Mouse (Mus musculus) spleen, embryonic (tissue): Measurements from ENCODE around the gene Macrod1.

Source experiments
- CTCF ChIA-PET: fragments of 350-600 bp; sonication (Branson Sonifier 250); formaldehyde crosslinking; loops from one replicate; lab custom pipeline; 2022; lab: Charles Lee

Macrod1 gene

DNA sequence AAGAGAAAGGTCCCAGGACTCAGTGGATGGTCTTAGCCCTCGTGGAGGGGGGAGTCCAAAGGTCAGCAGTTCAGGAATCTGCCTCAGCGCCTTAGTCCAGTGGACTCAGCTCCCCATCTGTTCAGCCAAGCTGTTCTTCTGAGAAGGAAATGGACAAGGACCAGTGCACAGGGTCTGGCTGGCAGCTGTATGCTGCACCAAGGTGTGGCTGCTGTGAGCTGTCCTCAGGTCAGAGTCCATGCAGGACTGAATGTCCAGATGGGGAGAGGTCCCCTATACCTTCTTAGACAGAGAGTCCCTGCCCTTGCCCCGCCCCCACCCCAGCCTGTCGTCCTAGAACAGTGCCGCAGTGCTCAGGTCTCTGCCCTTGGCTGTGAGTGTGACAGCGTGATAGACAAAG, 135.0 kb downstream of the Macrod1 start:
- CTCF ChIA-PET, result interaction anchor here (0.9 kb wide), 1 partner anchor 125 kb away, joined by 6 read pairs; no protein-coding TSS in a partner anchor

DNA sequence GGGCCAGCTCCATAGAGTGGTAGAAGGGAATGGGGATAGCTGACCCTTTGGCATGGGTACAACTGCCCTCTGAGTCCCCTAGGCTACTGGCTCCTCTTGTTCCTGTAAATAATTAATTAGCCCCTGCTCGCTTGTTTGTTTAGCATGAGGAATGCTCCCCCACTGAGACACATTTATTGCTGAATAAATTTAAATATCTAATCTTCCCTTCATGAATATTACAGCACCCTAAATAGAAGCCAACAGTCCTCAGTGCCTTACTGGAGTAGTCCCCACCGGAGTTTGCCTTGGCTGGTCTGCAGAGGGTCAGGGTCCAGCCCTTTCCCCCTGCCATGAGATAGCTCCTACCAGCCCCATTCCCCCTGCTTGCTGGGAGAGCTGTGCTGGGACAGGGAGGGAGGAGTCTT, 136.0 kb downstream of the Macrod1 start:
- CTCF ChIA-PET, result no interaction called here

DNA sequence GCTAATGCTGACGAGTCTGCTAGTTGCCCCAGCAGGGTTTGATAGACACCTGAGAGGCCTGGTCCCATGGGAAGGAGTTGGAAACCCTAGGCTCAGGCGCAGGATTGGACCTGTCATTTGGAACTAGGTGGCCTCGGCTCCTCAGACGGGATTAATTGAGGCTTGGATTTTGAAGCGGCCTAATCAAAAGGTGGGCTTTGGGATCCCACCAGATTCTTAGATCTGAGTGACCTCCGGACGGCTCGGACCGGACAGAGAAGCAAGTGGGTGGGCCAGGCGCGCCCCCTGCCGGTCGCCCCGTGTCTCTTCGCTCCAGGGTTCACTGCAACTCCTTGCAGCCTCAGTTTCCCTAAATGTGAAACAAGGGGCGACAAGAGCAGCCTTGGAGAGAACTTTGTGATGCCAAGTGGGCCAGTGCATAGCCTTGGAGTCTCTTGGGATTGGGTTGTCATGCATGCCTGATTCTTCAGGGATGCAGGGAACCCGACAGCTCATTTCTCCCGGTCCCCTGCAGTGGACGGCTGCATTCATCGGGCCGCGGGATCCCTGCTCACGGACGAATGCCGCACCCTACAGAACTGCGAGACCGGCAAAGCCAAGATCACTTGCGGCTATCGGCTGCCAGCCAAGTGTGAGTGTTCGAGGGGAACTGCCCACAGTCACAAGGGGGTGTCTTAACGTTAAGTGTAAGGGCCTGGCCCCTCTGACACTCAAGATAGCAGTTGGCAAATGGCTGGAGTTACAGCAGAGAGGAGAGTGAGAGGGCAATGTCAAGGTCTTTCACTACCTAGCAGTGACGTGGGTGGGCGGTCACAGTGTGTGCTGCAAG, 139.5 kb downstream of the Macrod1 start:
- CTCF ChIA-PET, result no interaction called here

- CTCF ChIA-PET, result no interaction called here
These were observed 140.2 kb downstream of the Macrod1 start for GRCm38 (mm10) chr19:7196741-7197270.

GRCm38 (mm10) chr19:7197445-7197844, 140.8 kb downstream of the Macrod1 start:
- CTCF ChIA-PET, result no interaction called here

DNA sequence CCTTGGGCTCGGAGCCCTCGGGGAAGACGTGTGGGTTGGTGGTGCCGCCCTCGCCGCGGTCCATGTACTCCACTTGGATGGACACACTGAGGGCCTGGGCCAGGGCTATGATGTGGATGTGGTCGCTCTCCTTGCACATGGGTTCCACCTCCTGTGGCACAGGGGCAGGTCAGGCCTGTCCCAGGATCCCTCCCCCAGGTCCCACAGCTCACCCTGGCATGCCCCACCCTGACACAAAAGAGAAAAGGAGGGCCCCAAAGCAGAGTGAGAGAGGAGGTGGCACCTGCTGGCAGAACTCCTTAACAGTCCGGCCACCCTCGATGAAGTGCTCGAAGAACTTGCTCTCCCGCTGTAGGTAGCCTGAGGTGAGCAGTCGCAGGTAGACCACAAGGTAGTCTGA, 142.5 kb downstream of the Macrod1 start:
- CTCF ChIA-PET, result no interaction called here

- CTCF ChIA-PET, result no interaction called here
These were observed 143.8 kb downstream of the Macrod1 start for GRCm38 (mm10) chr19:7200427-7200826.

GRCm38 (mm10) chr19:7204898-7205297, 148.3 kb downstream of the Macrod1 start:
- CTCF ChIA-PET, result interaction anchor here (0.8 kb wide), 1 partner anchor 13 kb away, joined by 3 read pairs; the partner anchor contains the start of gene Cox8a

GRCm38 (mm10) chr19:7205326-7205725, 148.7 kb downstream of the Macrod1 start:
- CTCF ChIA-PET, result no interaction called here

- CTCF ChIA-PET, result no interaction called here
These were observed 149.4 kb downstream of the Macrod1 start, which contains the start of gene Otub1 for GRCm38 (mm10) chr19:7205753-7206736. TSS of gene Otub1 (minus strand) at chr19:7206316.

GRCm38 (mm10) chr19:7209907-7210646, 153.5 kb downstream of the Macrod1 start:
- CTCF ChIA-PET, result no interaction called here

- CTCF ChIA-PET, result no interaction called here
These were observed 155.6 kb downstream of the Macrod1 start for GRCm38 (mm10) chr19:7212216-7212615.

- CTCF ChIA-PET, result no interaction called here
These were observed 156.4 kb downstream of the Macrod1 start for GRCm38 (mm10) chr19:7213010-7213409.

DNA sequence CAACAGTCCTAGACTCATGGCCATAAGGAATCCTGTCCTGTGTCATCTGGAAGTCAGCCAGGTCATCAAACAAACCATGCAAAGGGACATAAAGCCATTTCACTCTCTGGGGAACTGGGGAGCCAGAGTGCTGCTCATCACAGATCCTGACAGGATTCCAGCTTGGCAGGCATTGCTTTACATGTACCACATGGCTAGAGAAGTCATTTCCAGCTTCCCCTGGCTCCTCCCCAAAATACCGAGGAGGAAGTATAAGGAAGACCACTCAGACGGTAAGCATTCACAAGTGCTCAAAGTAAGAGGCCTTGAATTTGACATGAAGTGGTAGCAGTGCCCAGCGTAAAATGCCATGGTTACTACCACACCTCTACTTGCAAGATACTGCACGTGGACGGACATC, 157.9 kb downstream of the Macrod1 start:
- CTCF ChIA-PET, result no interaction called here

GRCm38 (mm10) chr19:7217162-7217925, 160.7 kb downstream of the Macrod1 start, which contains the start of gene Cox8a:
TSS of gene Cox8a (minus strand) at chr19:7217616.
- CTCF ChIA-PET, result interaction anchor here (0.6 to 0.7 kb wide), 2 partner anchors 13 to 235 kb away, joined by 3 read pairs; no protein-coding TSS in a partner anchor

- CTCF ChIA-PET, result interaction anchor here (0.7 kb wide), 1 partner anchor 13 kb away, joined by 3 read pairs; no protein-coding TSS in a partner anchor
These were observed 161.3 kb downstream of the Macrod1 start for GRCm38 (mm10) chr19:7217926-7218267.

DNA sequence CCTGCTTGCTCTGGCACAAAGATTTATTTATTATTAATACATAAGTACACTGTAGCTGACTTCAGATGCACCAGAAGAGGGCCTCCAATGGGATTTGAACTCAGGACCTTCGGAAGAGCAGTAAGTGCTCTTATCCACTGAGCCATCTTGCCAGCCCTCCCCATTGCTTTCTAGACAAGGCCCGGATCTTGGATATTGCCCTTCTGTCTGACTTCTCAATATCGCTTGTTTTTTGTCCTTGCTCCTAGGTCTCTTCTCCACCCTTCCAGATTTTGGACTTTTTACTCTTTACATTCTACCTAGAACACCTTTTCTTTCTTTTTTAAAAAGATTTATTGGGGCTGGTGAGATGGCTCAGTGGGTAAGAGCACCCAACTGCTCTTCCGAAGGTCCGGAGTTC, 162.1 kb downstream of the Macrod1 start:
- CTCF ChIA-PET, result no interaction called here

GRCm38 (mm10) chr19:7222196-7222595, 165.6 kb downstream of the Macrod1 start:
- CTCF ChIA-PET, result no interaction called here

DNA sequence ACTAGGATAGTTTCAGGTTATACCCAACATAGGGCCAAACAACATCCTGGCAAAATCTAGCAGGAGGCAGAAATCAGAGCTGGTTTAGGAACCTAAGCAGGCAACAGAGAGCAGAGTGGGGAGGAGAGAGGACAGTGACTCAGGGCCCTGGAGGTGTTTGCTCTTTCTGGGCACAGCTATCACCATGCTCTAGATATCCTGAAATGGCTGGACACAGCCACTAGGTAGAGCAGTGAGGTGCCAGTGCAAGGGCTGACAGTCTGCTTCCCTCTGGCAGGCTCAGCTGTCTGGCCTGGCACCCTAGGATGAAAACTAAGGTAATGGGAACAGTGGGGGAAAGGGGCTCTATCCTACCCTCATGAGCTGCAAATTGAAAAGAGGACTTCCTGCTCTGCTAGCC, 166.9 kb downstream of the Macrod1 start:
- CTCF ChIA-PET, result no interaction called here

DNA sequence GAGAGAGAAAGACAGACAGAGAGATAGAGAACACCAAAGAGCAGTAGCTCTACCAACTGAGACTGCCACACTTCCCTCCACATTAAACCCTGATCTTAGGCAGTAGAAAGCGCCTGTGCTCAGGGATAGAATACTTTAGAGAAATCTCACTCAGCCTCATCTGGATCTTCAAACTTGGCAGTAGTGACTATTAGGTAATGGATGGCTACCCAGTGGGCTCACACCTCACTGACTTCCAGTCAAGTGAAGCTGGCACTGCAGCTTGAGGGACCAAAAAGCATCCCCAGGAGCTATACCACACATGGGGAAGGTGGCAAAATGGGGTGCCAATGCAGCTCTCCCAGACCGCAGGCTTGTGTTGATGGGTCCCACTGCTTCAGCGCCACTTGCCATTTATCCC, 167.6 kb downstream of the Macrod1 start:
- CTCF ChIA-PET, result no interaction called here
